Mouse (Mus musculus) layer of hippocampus, postnatal 36 days (tissue): ENCODE data around the gene Tomm70a. TPM values are rescaled to one million over a fixed set of nuclear protein-coding genes. Genes with fewer than 3 reads are reported as not detected.
A peak's percentile ranks its signal among the peaks of the same experiment; 100 is the strongest.

Experiments
- DNase-seq, 2 experiments: peaks; one replicate each; pipeline ENCODE4 v3.0.0; 2022
- total RNA-seq, 2 experiments: library from RNA; stranded (reverse); gene quantifications; 2 replicates each; pipeline ENCODE4 v1.2.3; 2021

Gene Tomm70a
- 100 to 1,000 TPM in 1 of 2 experiments, 10 to 100 TPM in 1; 98.6 to 101 TPM for total RNA-seq

GRCm38 (mm10) chr16:57120913-57121815, at the start of gene Tomm70a:
Gene Tomm70a (plus strand): TSS chr16:57121703.
- peak; percentile 94 to 95 for DNase-seq

- no peak for DNase-seq
These were observed 45.5 kb upstream of the Tomm70a start for GRCm38 (mm10) chr16:57075986-57076385.

- DNase-seq = no peak
These were observed 41.9 kb upstream of the Tomm70a start for GRCm38 (mm10) chr16:57079577-57079976.

GRCm38 (mm10) chr16:57092460-57092859, 29.0 kb upstream of the Tomm70a start:
- peak; percentile 24 to 35 for DNase-seq

- no peak for DNase-seq
These were observed 28.4 kb upstream of the Tomm70a start for GRCm38 (mm10) chr16:57092911-57093605.

GRCm38 (mm10) chr16:57098468-57099144, 22.9 kb upstream of the Tomm70a start:
- DNase-seq = no peak

- no peak for DNase-seq
These were observed 21.8 kb upstream of the Tomm70a start for GRCm38 (mm10) chr16:57099572-57100237.

GRCm38 (mm10) chr16:57101174-57101573, 20.3 kb upstream of the Tomm70a start:
- no peak for DNase-seq

GRCm38 (mm10) chr16:57106185-57106960, 15.1 kb upstream of the Tomm70a start:
- DNase-seq = no peak

GRCm38 (mm10) chr16:57116066-57116465, 5.4 kb upstream of the Tomm70a start:
- no peak for DNase-seq

GRCm38 (mm10) chr16:57117562-57117961, 3.9 kb upstream of the Tomm70a start:
- DNase-seq = no peak

- no peak for DNase-seq
These were observed 413 bp downstream of the Tomm70a start for GRCm38 (mm10) chr16:57121816-57122415.

- DNase-seq = no peak
These were observed 1.4 kb downstream of the Tomm70a start for GRCm38 (mm10) chr16:57122682-57123445.

GRCm38 (mm10) chr16:57126268-57126667, 4.8 kb downstream of the Tomm70a start:
- DNase-seq = no peak

GRCm38 (mm10) chr16:57127825-57128224, 6.3 kb downstream of the Tomm70a start:
- no peak for DNase-seq

GRCm38 (mm10) chr16:57130752-57131400, 9.4 kb downstream of the Tomm70a start:
- DNase-seq = no peak

- DNase-seq = no peak
These were observed 10.0 kb downstream of the Tomm70a start for GRCm38 (mm10) chr16:57131544-57131943.

GRCm38 (mm10) chr16:57132326-57132725, 10.8 kb downstream of the Tomm70a start:
- DNase-seq = no peak

- no peak for DNase-seq
These were observed 12.1 kb downstream of the Tomm70a start for GRCm38 (mm10) chr16:57133611-57134010.

GRCm38 (mm10) chr16:57144741-57145140, 23.2 kb downstream of the Tomm70a start:
- no peak for DNase-seq
